Mouse (Mus musculus): ENCODE measurements around the gene Rap1gap2. TPM values are rescaled to one million over a fixed set of nuclear protein-coding genes. Genes with fewer than 3 reads are reported as not detected.

Rap1gap2 gene
- polyA plus RNA-seq, 1 experiment from 2014 or later, result 5.5 TPM

- WGBS, result 88% methylated on average over 2 of the region's 2 CpGs
- no peak overlapping the region for H3K4me3 ChIP-seq (ENCODE audit: low read length)
- no peaks in the 10 kb centered on the region for H3K9me3 ChIP-seq (ENCODE audit: low read length)
- no peak overlapping the region for H3K4me2 ChIP-seq (replicated peaks; ENCODE audit: low read depth, low read length)
- no peaks in the 10 kb centered on the region for H3K36me3 ChIP-seq (ENCODE audit: insufficient read depth, low read length)
- ATAC-seq (ENCODE audit: low FRiP score, low TSS enrichment), result peak; percentile 62; the same call in 1 of the 2 replicates
- H3K4me1 ChIP-seq (ENCODE audit: insufficient read depth, low read length), result no peaks in the 10 kb centered on the region
- peak overlapping the region; percentile 10; the same call in 1 of the 2 replicates for H3K27ac ChIP-seq (ENCODE audit: low read length)
- no peaks in the 10 kb centered on the region for H3K27me3 ChIP-seq (ENCODE audit: insufficient read depth, low read length)
- no peak overlapping the region for H3K9ac ChIP-seq (replicated peaks; ENCODE audit: low read length)
Measured at GRCm38 (mm10) chr11:74435366-74435765, 175.3 kb downstream of the Rap1gap2 start.

DNA sequence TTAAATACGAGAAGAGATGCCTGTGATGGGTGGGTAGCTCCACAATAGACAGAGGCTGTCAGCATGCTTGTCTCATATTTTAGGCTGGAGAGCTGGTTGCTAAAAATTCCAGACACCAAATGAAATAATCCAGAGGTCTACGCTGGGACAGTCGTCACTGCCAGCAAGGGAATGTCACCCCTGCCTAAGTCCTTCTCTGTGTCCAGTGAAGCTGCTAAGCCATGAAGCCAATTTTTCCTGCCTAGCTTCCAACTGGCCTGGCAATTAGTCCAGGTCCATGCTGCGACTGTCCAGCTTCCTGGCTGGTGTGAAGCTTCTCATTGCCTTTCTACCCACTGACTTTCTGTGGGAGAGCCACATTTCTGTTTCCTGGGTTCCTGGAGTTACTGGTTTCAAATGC is 177.7 kb downstream of the Rap1gap2 start:
- no peak overlapping the region for H3K4me3 ChIP-seq (ENCODE audit: low read length)
- WGBS, result 84% methylated on average over 4 of the region's 4 CpGs
- H3K27ac ChIP-seq (ENCODE audit: low read length), result no peak overlapping the region
- no peak overlapping the region for H3K9ac ChIP-seq (replicated peaks; ENCODE audit: low read length)
- H3K36me3 ChIP-seq (ENCODE audit: insufficient read depth, low read length), result no peaks in the 10 kb centered on the region
- no peaks in the 10 kb centered on the region for H3K4me1 ChIP-seq (ENCODE audit: insufficient read depth, low read length)
- no peaks in the 10 kb centered on the region for H3K9me3 ChIP-seq (ENCODE audit: low read length)
- H3K4me2 ChIP-seq (replicated peaks; ENCODE audit: low read depth, low read length), result no peak overlapping the region
- no peak for ATAC-seq (ENCODE audit: low FRiP score, low TSS enrichment)
- no peaks in the 10 kb centered on the region for H3K27me3 ChIP-seq (ENCODE audit: insufficient read depth, low read length)

DNA sequence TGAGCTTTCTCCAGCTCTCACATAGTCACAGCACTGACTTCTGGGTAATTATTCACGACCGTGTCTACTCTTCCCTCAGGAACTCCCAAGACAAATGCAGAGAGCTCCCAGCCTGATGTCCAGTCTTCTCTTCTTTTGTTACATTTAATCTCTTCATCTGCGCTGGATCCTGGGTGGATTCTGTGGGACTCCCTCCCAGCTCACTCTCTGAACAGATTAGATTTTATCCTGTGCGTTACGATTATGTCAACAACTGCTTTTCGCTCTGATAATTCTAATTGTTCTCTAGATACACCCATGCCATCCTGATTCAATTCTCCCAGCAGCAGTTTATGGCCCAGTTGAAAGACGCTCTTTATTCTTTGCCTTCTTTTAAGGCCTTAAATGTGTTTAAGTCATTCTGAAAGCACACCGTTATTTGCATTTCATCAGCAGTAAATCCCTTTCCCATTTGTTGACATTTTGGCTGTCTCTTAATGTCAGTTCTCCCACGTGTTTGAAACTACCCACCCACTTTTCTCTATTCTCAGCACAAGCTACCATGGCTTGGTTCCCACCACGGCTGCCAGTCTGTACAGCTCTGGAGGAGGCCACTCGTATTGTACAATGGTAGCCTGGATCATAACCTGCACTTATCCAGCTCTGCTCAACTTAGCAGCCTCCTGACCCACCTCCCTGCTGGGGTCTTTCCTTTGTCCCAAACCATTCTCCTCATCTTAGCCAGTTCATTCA is 180.8 kb downstream of the Rap1gap2 start:
- Histone ChIP-seq H3K9ac (replicated peaks; ENCODE audit: low read length) (no peak overlapping the region), H3K9me3 (ENCODE audit: low read length) (no peaks in the 10 kb centered on the region), H3K27me3 (ENCODE audit: insufficient read depth, low read length) (no peaks in the 10 kb centered on the region), H3K36me3 (ENCODE audit: insufficient read depth, low read length) (no peaks in the 10 kb centered on the region), H3K4me3 (ENCODE audit: low read length) (no peak overlapping the region), H3K4me2 (replicated peaks; ENCODE audit: low read depth, low read length) (no peak overlapping the region), H3K4me1 (ENCODE audit: insufficient read depth, low read length) (no peaks in the 10 kb centered on the region), H3K27ac (ENCODE audit: low read length) (no peak overlapping the region)
- no peak for ATAC-seq (ENCODE audit: low FRiP score, low TSS enrichment)
- 54% methylated on average over 11 of the region's 11 CpGs for WGBS

DNA sequence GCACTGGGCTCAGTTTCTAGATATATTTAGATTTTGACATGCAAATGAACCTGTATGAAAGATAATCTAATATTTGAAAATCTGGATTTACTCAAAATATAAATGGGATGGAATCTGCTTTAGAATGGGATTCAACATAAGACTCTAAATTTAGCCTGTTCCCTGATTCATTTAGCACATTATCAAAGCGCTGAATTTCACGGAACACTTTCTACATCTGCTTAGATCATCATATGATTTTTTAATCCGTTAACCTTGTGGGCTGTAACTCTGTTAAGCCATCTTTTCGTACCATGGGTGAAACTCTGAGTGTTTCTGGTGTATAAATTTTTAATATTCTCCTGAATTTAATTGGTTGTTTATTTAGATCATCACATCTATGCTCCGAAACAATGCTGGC is 184.4 kb downstream of the Rap1gap2 start:
- H3K27ac ChIP-seq (ENCODE audit: low read length), result no peak overlapping the region
- no peaks in the 10 kb centered on the region for H3K36me3 ChIP-seq (ENCODE audit: insufficient read depth, low read length)
- H3K4me1 ChIP-seq (ENCODE audit: insufficient read depth, low read length), result no peaks in the 10 kb centered on the region
- no peak for ATAC-seq (ENCODE audit: low FRiP score, low TSS enrichment)
- H3K4me2 ChIP-seq (replicated peaks; ENCODE audit: low read depth, low read length), result no peak overlapping the region
- WGBS, result 91% methylated on average over 5 of the region's 5 CpGs
- no peak overlapping the region for H3K4me3 ChIP-seq (ENCODE audit: low read length)
- no peaks in the 10 kb centered on the region for H3K9me3 ChIP-seq (ENCODE audit: low read length)
- H3K27me3 ChIP-seq (ENCODE audit: insufficient read depth, low read length), result no peaks in the 10 kb centered on the region
- no peak overlapping the region for H3K9ac ChIP-seq (replicated peaks; ENCODE audit: low read length)

GRCm38 (mm10) chr11:74422019-74422418 is 188.7 kb downstream of the Rap1gap2 start:
- H3K27ac ChIP-seq (ENCODE audit: low read length), result no peak overlapping the region
- no peak overlapping the region for H3K4me2 ChIP-seq (replicated peaks; ENCODE audit: low read depth, low read length)
- no peak overlapping the region for H3K4me3 ChIP-seq (ENCODE audit: low read length)
- H3K36me3 ChIP-seq (ENCODE audit: insufficient read depth, low read length), result no peaks in the 10 kb centered on the region
- no peak overlapping the region for H3K9ac ChIP-seq (replicated peaks; ENCODE audit: low read length)
- no peaks in the 10 kb centered on the region for H3K9me3 ChIP-seq (ENCODE audit: low read length)
- no peaks in the 10 kb centered on the region for H3K4me1 ChIP-seq (ENCODE audit: insufficient read depth, low read length)
- ATAC-seq (ENCODE audit: low FRiP score, low TSS enrichment), result no peak
- no peaks in the 10 kb centered on the region for H3K27me3 ChIP-seq (ENCODE audit: insufficient read depth, low read length)
- 88% methylated on average over 6 of the region's 6 CpGs for WGBS

DNA sequence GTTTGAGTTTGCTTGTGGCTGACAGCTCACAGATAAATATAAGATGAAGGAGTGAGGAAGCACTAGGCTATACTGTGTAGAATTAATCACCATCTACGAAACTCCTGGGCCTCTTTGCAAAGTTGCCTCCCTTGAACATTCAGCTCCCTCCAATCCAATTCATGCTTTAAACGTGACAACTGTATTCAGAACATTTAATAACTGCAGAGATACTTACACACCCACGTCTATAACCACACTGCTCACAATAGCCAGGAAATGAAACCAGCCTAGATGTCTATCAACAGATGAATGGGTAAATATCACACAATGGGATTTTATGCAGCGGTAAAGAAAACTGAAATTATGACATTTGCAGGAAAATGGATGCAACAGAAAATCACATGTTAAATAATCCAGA is 189.6 kb downstream of the Rap1gap2 start:
- H3K9ac ChIP-seq (replicated peaks; ENCODE audit: low read length), result no peak overlapping the region
- H3K4me1 ChIP-seq (ENCODE audit: insufficient read depth, low read length), result no peaks in the 10 kb centered on the region
- H3K9me3 ChIP-seq (ENCODE audit: low read length), result no peaks in the 10 kb centered on the region
- no peak overlapping the region for H3K27ac ChIP-seq (ENCODE audit: low read length)
- WGBS, result 81% methylated on average over 4 of the region's 4 CpGs
- H3K27me3 ChIP-seq (ENCODE audit: insufficient read depth, low read length), result no peaks in the 10 kb centered on the region
- no peak overlapping the region for H3K4me2 ChIP-seq (replicated peaks; ENCODE audit: low read depth, low read length)
- H3K4me3 ChIP-seq (ENCODE audit: low read length), result no peak overlapping the region
- ATAC-seq (ENCODE audit: low FRiP score, low TSS enrichment), result no peak
- no peaks in the 10 kb centered on the region for H3K36me3 ChIP-seq (ENCODE audit: insufficient read depth, low read length)

GRCm38 (mm10) chr11:74419601-74420000 is 191.1 kb downstream of the Rap1gap2 start:
- Histone ChIP-seq H3K4me3 (ENCODE audit: low read length) (no peak overlapping the region), H3K27ac (ENCODE audit: low read length) (no peak overlapping the region), H3K36me3 (ENCODE audit: insufficient read depth, low read length) (no peaks in the 10 kb centered on the region), H3K9ac (replicated peaks; ENCODE audit: low read length) (no peak overlapping the region), H3K27me3 (ENCODE audit: insufficient read depth, low read length) (no peaks in the 10 kb centered on the region), H3K4me2 (replicated peaks; ENCODE audit: low read depth, low read length) (no peak overlapping the region), H3K9me3 (ENCODE audit: low read length) (no peaks in the 10 kb centered on the region), H3K4me1 (ENCODE audit: insufficient read depth, low read length) (no peaks in the 10 kb centered on the region)
- ATAC-seq (ENCODE audit: low FRiP score, low TSS enrichment), result no peak
- WGBS, result 88% methylated on average over 4 of the region's 4 CpGs

- H3K9me3 ChIP-seq (ENCODE audit: low read length), result no peaks in the 10 kb centered on the region
- H3K4me3 ChIP-seq (ENCODE audit: low read length), result no peak overlapping the region
- no peaks in the 10 kb centered on the region for H3K27me3 ChIP-seq (ENCODE audit: insufficient read depth, low read length)
- no peak overlapping the region for H3K27ac ChIP-seq (ENCODE audit: low read length)
- no peaks in the 10 kb centered on the region for H3K36me3 ChIP-seq (ENCODE audit: insufficient read depth, low read length)
- 80% methylated on average over 12 of the region's 12 CpGs for WGBS
- no peak overlapping the region for H3K9ac ChIP-seq (replicated peaks; ENCODE audit: low read length)
- ATAC-seq (ENCODE audit: low FRiP score, low TSS enrichment), result no peak
- H3K4me2 ChIP-seq (replicated peaks; ENCODE audit: low read depth, low read length), result no peak overlapping the region
- peaks cover 6% of the 10 kb centered on the region; the same call in 1 of the 2 replicates for H3K4me1 ChIP-seq (ENCODE audit: insufficient read depth, low read length)
Measured at GRCm38 (mm10) chr11:74415736-74416135, 195.0 kb downstream of the Rap1gap2 start.

- no peak overlapping the region for H3K4me2 ChIP-seq (replicated peaks; ENCODE audit: low read depth, low read length)
- H3K36me3 ChIP-seq (ENCODE audit: insufficient read depth, low read length), result no peaks in the 10 kb centered on the region
- H3K27me3 ChIP-seq (ENCODE audit: insufficient read depth, low read length), result no peaks in the 10 kb centered on the region
- H3K4me1 ChIP-seq (ENCODE audit: insufficient read depth, low read length), result peaks cover 19% of the 10 kb centered on the region
- H3K9ac ChIP-seq (replicated peaks; ENCODE audit: low read length), result no peak overlapping the region
- ATAC-seq (ENCODE audit: low FRiP score, low TSS enrichment), result no peak
- no peak overlapping the region for H3K27ac ChIP-seq (ENCODE audit: low read length)
- no peaks in the 10 kb centered on the region for H3K9me3 ChIP-seq (ENCODE audit: low read length)
- H3K4me3 ChIP-seq (ENCODE audit: low read length), result no peak overlapping the region
- WGBS, result 58% methylated on average over 9 of the region's 9 CpGs
Measured at GRCm38 (mm10) chr11:74414112-74414511, 196.6 kb downstream of the Rap1gap2 start.

DNA sequence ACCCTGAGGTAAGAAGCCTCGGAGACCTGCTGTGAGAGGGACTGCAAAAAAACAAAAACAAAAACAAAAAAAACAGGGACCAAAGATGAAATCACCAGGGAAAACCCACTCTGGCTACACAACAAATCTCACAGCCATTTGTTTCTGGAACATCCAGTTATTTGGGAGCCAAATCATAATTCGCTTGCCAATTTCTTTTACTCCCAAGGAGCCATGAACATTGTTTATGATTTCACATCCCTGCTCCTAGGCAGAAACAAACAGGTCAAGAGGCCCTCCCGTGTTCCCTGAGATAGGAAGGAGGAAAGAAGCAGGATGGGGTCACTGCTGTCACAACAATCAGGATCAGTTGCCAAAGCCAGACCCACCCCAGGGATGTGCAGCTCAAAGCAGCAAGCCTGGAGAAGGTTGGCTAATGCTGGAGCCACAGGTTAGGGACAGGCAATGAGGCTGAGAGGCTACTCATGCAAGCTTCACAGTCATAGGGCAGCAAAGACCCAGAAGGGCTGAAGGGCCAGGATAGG is 197.2 kb downstream of the Rap1gap2 start:
- Histone ChIP-seq H3K4me3 (ENCODE audit: low read length) (no peak overlapping the region), H3K36me3 (ENCODE audit: insufficient read depth, low read length) (no peaks in the 10 kb centered on the region), H3K4me2 (replicated peaks; ENCODE audit: low read depth, low read length) (no peak overlapping the region), H3K9ac (replicated peaks; ENCODE audit: low read length) (no peak overlapping the region), H3K27ac (ENCODE audit: low read length) (no peak overlapping the region), H3K4me1 (ENCODE audit: insufficient read depth, low read length) (peaks cover 25% of the 10 kb centered on the region), H3K27me3 (ENCODE audit: insufficient read depth, low read length) (no peaks in the 10 kb centered on the region), H3K9me3 (ENCODE audit: low read length) (no peaks in the 10 kb centered on the region)
- no peak for ATAC-seq (ENCODE audit: low FRiP score, low TSS enrichment)
- 63% methylated on average over 3 of the region's 3 CpGs for WGBS
